Mouse (Mus musculus) T-helper 17 cell (primary cell): ENCODE measurements at regions not wholly inside any gene's neighbourhood (a gene's known extent, or its start where the extent isn't known, plus 50 kb on each side); places are given as distances from the start of the nearest gene placed in this dataset.

Experiments used
- in situ Hi-C, 2 experiments: fragments of 300-600 bp; cut with MboI, MseI; formaldehyde crosslinking; loops; 1 replicate in 1 of 2; 2 replicates in 1 of 2; pipeline ENCODE4 v1.15.1; 2025; ENCODE audit warnings: high pct_unique_total_duplicates in 2 of 2

- in situ Hi-C loops: loop anchor here in 1 of 2 experiments (5.0 kb wide), 1 partner anchor 75 kb away; no protein-coding TSS in a partner anchor
Observed at GRCm38 (mm10) chr11:79827034-79827433, 135.2 kb downstream of the Utp6 start.

GRCm38 (mm10) chr11:79825881-79826280 is 136.3 kb downstream of the Utp6 start:
- in situ Hi-C loops: loop anchor here in 1 of 2 experiments (5.0 kb wide), 1 partner anchor 76 kb away; no protein-coding TSS in a partner anchor

GRCm38 (mm10) chr11:79823631-79824310 is 138.4 kb downstream of the Utp6 start:
- in situ Hi-C loops: no loop called here

GRCm38 (mm10) chr11:79821986-79822385 is 140.2 kb downstream of the Utp6 start:
- in situ Hi-C loops: no loop called here

- in situ Hi-C loops: no loop called here
Observed at GRCm38 (mm10) chr11:79815156-79815555, 147.0 kb downstream of the Utp6 start.

- in situ Hi-C loops: no loop called here
Observed at GRCm38 (mm10) chr11:79806911-79807466, 155.2 kb downstream of the Utp6 start.

- in situ Hi-C loops: no loop called here
Observed at GRCm38 (mm10) chr11:79806417-79806816, 155.8 kb downstream of the Utp6 start.

GRCm38 (mm10) chr11:79805981-79806415 is 156.2 kb downstream of the Utp6 start:
- in situ Hi-C loops: no loop called here

- in situ Hi-C loops: no loop called here
Observed at GRCm38 (mm10) chr11:79803971-79804370, 158.2 kb downstream of the Utp6 start.

- in situ Hi-C loops: no loop called here
Observed at GRCm38 (mm10) chr11:79803006-79803405, 159.2 kb downstream of the Utp6 start.

- in situ Hi-C loops: no loop called here
Observed at GRCm38 (mm10) chr11:79802566-79802965, 159.6 kb downstream of the Utp6 start.

- in situ Hi-C loops: no loop called here
Observed at GRCm38 (mm10) chr11:79800256-79800655, 161.9 kb downstream of the Utp6 start.

- in situ Hi-C loops: loop anchor here in 1 of 2 experiments (5.0 kb wide), 1 partner anchor 61 kb away; no protein-coding TSS in a partner anchor
Observed at GRCm38 (mm10) chr11:79788251-79788741, 173.9 kb downstream of the Utp6 start.

GRCm38 (mm10) chr11:79787766-79788165 is 174.4 kb downstream of the Utp6 start:
- in situ Hi-C loops: loop anchor here in 1 of 2 experiments (5.0 kb wide), 1 partner anchor 60 kb away; no protein-coding TSS in a partner anchor

GRCm38 (mm10) chr11:79784071-79784470 is 178.1 kb downstream of the Utp6 start:
- in situ Hi-C loops: no loop called here

- in situ Hi-C loops: no loop called here
Observed at GRCm38 (mm10) chr11:79781966-79782365, 180.2 kb downstream of the Utp6 start.

- in situ Hi-C loops: no loop called here
Observed at GRCm38 (mm10) chr11:79779756-79780155, 182.4 kb downstream of the Utp6 start.

GRCm38 (mm10) chr11:79778522-79778921 is 183.7 kb downstream of the Utp6 start:
- in situ Hi-C loops: no loop called here

GRCm38 (mm10) chr11:79777988-79778387 is 184.2 kb downstream of the Utp6 start:
- in situ Hi-C loops: no loop called here

- in situ Hi-C loops: no loop called here
Observed at GRCm38 (mm10) chr11:79776577-79776976, 185.6 kb downstream of the Rab11fip4 start.

GRCm38 (mm10) chr11:79773755-79774154 is 182.7 kb downstream of the Rab11fip4 start:
- in situ Hi-C loops: no loop called here

GRCm38 (mm10) chr11:79771431-79771830 is 180.4 kb downstream of the Rab11fip4 start:
- in situ Hi-C loops: no loop called here

GRCm38 (mm10) chr11:79767111-79767510 is 176.1 kb downstream of the Rab11fip4 start:
- in situ Hi-C loops: no loop called here
